Mouse (Mus musculus) yolk sac, embryonic 10.5 days (tissue): ENCODE data around the gene Wdr61.

Experiments used
- DNase-seq: peaks from one replicate; pipeline ENCODE4 v3.0.0-alpha.2; 2017; ENCODE audit warnings: low spot score

Wdr61 gene

GRCm38 (mm10) chr9:54733921-54734638 lies at the start of gene Wdr61:
Wdr61 (minus strand) TSS chr9:54734519.
- peak; percentile 97 for DNase-seq

GRCm38 (mm10) chr9:54784003-54784402 lies 49.7 kb upstream of the Wdr61 start:
- DNase-seq = peak; percentile 66

GRCm38 (mm10) chr9:54782504-54782903 lies 48.2 kb upstream of the Wdr61 start:
- DNase-seq = no peak

GRCm38 (mm10) chr9:54779280-54779679 lies 45.0 kb upstream of the Wdr61 start:
- no peak for DNase-seq

GRCm38 (mm10) chr9:54776451-54776982 lies 42.2 kb upstream of the Wdr61 start:
- DNase-seq = peak; percentile 55

- no peak for DNase-seq
These were observed 35.9 kb upstream of the Wdr61 start for GRCm38 (mm10) chr9:54770140-54770780.

- no peak for DNase-seq
These were observed 31.2 kb upstream of the Wdr61 start for GRCm38 (mm10) chr9:54765336-54766085.

- no peak for DNase-seq
These were observed 30.4 kb upstream of the Wdr61 start, which contains the start of gene Crabp1 for GRCm38 (mm10) chr9:54764561-54765217. Crabp1 (plus strand) TSS chr9:54764748.

GRCm38 (mm10) chr9:54764091-54764490 lies 29.8 kb upstream of the Wdr61 start:
- no peak for DNase-seq

GRCm38 (mm10) chr9:54759592-54759991 lies 25.3 kb upstream of the Wdr61 start:
- no peak for DNase-seq

GRCm38 (mm10) chr9:54752944-54753295 lies 18.6 kb upstream of the Wdr61 start:
- no peak for DNase-seq

GRCm38 (mm10) chr9:54752201-54752943 lies 18.1 kb upstream of the Wdr61 start:
- DNase-seq = no peak

- no peak for DNase-seq
These were observed 17.4 kb upstream of the Wdr61 start for GRCm38 (mm10) chr9:54751684-54752083.

- no peak for DNase-seq
These were observed 16.1 kb upstream of the Wdr61 start for GRCm38 (mm10) chr9:54750215-54750981.

- DNase-seq = no peak
These were observed 11.5 kb upstream of the Wdr61 start for GRCm38 (mm10) chr9:54745740-54746370.

- DNase-seq = no peak
These were observed 9.6 kb upstream of the Wdr61 start for GRCm38 (mm10) chr9:54743891-54744290.

GRCm38 (mm10) chr9:54738376-54738775 lies 4.1 kb upstream of the Wdr61 start:
- peak; percentile 57 for DNase-seq

- peak; percentile 57 for DNase-seq
These were observed 2.0 kb upstream of the Wdr61 start for GRCm38 (mm10) chr9:54736284-54736701.

GRCm38 (mm10) chr9:54734639-54735252 lies 427 bp upstream of the Wdr61 start:
- DNase-seq = no peak

- DNase-seq = no peak
These were observed 2.2 kb downstream of the Wdr61 start for GRCm38 (mm10) chr9:54732122-54732521.
